ENCODE assay signal across 24 mouse cellular contexts in the genomic region with DNA sequence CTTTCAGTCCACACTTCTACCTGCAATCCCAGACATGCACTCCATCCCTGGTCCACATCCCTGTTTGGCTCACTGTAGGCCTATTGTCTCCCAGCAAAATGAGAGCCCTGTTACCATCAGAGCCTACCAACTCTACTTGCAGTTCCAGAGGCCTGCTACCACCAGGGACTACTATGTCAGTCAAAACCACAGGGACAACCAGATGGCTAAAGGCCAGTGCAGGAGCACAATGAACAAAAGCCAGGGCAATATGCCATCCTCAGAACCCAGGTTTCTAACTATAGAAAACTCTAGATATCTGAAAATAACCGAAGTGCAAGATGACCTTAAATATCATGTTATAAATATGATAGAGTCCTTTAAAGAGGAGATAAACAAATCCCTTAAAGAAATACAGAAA.
DNase-seq lines count a peak whose midpoint lies in the region; TF ChIP-seq lines count a peak whose summit lies in the region.
"Had no signal": no experiment of that assay in that cellular context is flagged by ENCODE, and none has a peak within 500 bp of the region (broad histone marks: within the 10 kb centered on the region; RNA-seq: fewer than 3 reads in every experiment).

No protein-coding gene starts in this region.

- H3K4me1 ChIP-seq in cerebellum, adult 2 months (ENCODE audit: control insufficient read depth, insufficient read depth, low read length) = peaks cover 3% of the 10 kb centered on the region; the same call in 1 of the 2 replicates
- H3K4me1 ChIP-seq: embryonic facial prominence, embryonic 15.5 days; forebrain, embryonic 15.5 days; limb, embryonic 10.5 days; liver, embryonic 15.5 days; lung, embryonic 15.5 days; neural tube, embryonic 13.5 days; stomach, embryonic 15.5 days had no signal

- no peak overlapping the region for H3K27ac ChIP-seq in cerebellum, adult 2 months (ENCODE audit: insufficient read depth, low read length)
- H3K27ac ChIP-seq: embryonic facial prominence, embryonic 15.5 days; forebrain, embryonic 15.5 days; layer of hippocampus, adult 2 months; limb, embryonic 10.5 days; liver, embryonic 15.5 days; lung, embryonic 15.5 days; neural tube, embryonic 13.5 days; stomach, embryonic 15.5 days had no signal

- WGBS in cerebellum, adult 2 months = 17% methylated on average over 1 of the region's 1 CpGs

- H3K4me3 ChIP-seq in cerebellum, adult 2 months (replicated peaks; ENCODE audit: insufficient read depth, low read depth, low read length) = no peak overlapping the region
- H3K4me3 ChIP-seq: embryonic facial prominence, embryonic 15.5 days; forebrain, embryonic 15.5 days; layer of hippocampus, adult 2 months; limb, embryonic 10.5 days; liver, embryonic 15.5 days; lung, embryonic 15.5 days; myocyte; neural tube, embryonic 13.5 days; stomach, embryonic 15.5 days had no signal

- H3K27me3 ChIP-seq in cerebellum, adult 2 months (ENCODE audit: control insufficient read depth, insufficient read depth, low read length) = no peaks in the 10 kb centered on the region
- H3K27me3 ChIP-seq: embryonic facial prominence, embryonic 15.5 days; forebrain, embryonic 15.5 days; liver, embryonic 15.5 days; lung, embryonic 15.5 days; neural tube, embryonic 13.5 days; stomach, embryonic 15.5 days had no signal

- TF ChIP-seq CTCF in cerebellum, adult 2 months (IDR thresholded peaks at IDR 0.05; ENCODE audit: borderline replicate concordance, insufficient read depth, low read depth, low read length) = no peak

- intact Hi-C loops in heart, postnatal 25 days (cut with DNase I) = no loop called here
- intact Hi-C loops in heart, postnatal 14 days (cut with DNase I) = no loop called here

- DNase-seq in heart, adult 11 months = peak; percentile 91
- DNase-seq in heart, postnatal 25 days (ENCODE audit: low spot score) = no peak
- peak; percentile 15 to 51 for DNase-seq in cerebellum, adult 2 months
- peak; percentile 9 to 38 for DNase-seq in cerebellum, postnatal 14 days
- peak; percentile 4 to 6 for DNase-seq in heart, postnatal 14 days
- no peak for DNase-seq in urinary bladder, postnatal 10 days (ENCODE audit: low spot score)
- DNase-seq in right cerebral cortex, adult 18-20 months = no peak
- DNase-seq: adrenal gland, postnatal 25 days; gastrocnemius, postnatal 25 days; kidney, postnatal 25 days; liver; lung, postnatal 4 days; retina, postnatal 1 day; thymus, adult 2 months; thymus, postnatal 4 days had no signal

- no peak for TF ChIP-seq POLR2A in cerebellum, adult 2 months (IDR thresholded peaks at IDR 0.05; ENCODE audit: borderline replicate concordance, insufficient read depth, low read length)

Comparison
In these comparisons a context has a peak if more than half of its experiments do, and no peak if none do; other contexts are left out.
1. DNase-seq: peak in heart, adult 11 months (single experiment), cerebellum, adult 2 months (2 of 2), cerebellum, postnatal 14 days (2 of 2) and heart, postnatal 14 days (2 of 2); none in heart, postnatal 25 days (single experiment), urinary bladder, postnatal 10 days (single experiment) and right cerebral cortex, adult 18-20 months (single experiment).